Mouse (Mus musculus): Measurements from ENCODE around the gene Alkbh7. TPM values are rescaled to one million over a fixed set of nuclear protein-coding genes. Genes with fewer than 3 reads are reported as not detected.

Alkbh7 gene
- total RNA-seq, 2 experiments from 2014 or later, result 22.8 to 26.9 TPM

DNA sequence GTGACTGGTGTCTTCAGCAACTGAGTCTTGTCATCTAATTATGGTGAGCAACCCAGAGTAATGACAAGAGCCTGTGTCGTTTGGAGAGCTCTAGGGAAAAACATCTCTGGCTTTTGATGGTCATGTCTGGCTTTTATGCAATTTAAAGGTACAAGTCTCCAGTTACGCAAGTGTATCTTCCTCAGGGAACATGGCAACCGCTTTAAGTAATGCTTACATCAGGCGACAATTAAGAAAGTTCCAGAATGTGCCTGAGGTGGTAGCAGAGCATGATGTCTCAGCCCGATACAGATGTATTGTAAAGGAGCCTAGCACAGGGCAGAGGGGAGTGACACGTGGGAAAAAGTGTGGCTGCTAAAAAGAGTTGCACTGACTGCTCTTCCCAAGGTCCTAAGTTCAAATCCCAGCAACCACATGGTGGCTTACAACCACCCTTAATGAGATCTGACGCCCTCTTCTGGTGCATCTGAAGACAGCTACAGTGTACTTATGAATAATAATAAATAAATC, 8.2 kb upstream of the Alkbh7 start:
- H3K27ac ChIP-seq, result no peak overlapping the region; the same call in 1 of the 2 replicates
- intact Hi-C loops (cut with DNase I), result loop anchor here (2.0 kb wide), 2 partner anchors 54 to 180 kb away; partner anchors contain the start of gene Mllt1

DNA sequence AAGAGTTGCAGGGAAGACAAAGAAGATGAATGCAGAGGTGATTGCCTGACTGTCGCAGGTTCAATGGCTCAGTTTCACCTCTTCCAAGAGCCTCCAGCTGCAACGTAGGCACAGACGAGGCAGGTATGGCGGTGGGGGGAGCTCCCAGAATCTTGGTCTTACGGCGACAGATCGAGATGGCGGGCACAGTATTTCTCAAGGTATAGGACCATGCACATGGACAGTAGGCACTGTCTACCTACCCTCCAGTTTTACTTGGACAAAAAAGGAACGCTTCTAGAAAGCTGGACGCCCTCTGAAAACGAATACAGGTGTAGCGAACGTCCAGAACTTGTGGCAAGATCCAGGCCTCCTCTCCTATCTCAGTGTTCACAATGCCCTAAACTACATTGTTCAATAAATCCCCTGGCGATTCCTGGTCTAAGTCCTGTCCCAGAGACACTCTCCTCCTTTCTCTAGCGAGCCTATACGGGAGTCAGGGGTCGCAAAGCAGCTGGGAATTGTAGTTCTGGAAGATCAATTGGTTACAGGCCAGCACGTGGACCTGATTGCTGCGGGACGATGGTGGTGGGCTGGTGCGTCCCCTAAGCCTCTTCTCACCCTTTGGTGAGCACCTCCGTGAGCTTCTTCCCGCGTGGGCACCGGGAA, 7.5 kb upstream of the Alkbh7 start:
- intact Hi-C loops (cut with DNase I), result loop anchor here (1.0 to 10.0 kb wide), 6 partner anchors 22 to 345 kb away; partner anchors contain the start of genes Gm17949, Gpr108, Gtf2f1 and Mllt1
- peak in 1 of 2 experiments; percentile 79 for DNase-seq (ENCODE audit: extremely low spot score in 1 of 2, low spot score in 2 of 2)
- Histone ChIP-seq H3K4me3 (peak overlapping the region; percentile 83), H3K27ac (peak overlapping the region; percentile 90)
- no peak for TF ChIP-seq CTCF (IDR thresholded peaks at IDR 0.05)

More for the DNA sequence above, 8.2 kb upstream of the Alkbh7 start:
- H3K4me3 ChIP-seq, result peak overlapping the region; percentile 83
- peak; percentile 32 for TF ChIP-seq CTCF (IDR thresholded peaks at IDR 0.05)
- no peak for DNase-seq (ENCODE audit: extremely low spot score in 1 of 2, low spot score in 2 of 2)

DNA sequence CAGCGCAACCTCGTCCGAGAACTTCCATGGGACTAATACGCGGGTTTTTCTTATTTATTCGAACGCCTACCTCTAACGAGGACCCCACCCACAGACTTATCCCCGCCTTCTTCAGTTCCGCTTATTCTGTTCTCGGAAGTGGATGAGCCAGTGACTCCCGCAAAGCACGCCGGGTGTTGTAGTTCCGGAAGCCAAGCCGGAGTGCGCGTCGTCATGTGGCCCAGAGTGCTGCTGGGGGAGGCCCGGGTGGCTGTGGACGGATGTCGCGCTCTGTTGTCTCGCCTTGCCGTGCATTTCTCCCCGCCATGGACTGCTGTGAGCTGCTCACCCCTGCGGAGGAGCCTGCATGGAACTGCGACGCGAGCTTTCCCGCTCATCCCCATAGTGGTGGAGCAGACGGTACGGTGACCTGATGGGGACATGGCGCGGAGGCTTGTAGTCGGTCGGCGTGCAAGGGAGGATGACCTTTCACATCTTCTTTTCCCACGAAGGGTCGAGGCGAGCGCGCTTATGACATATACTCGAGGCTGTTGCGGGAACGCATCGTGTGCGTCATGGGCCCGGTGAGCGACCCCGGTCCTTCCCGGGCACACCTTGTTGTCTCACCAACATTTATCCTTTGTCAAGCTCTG, 6.9 kb upstream of the Alkbh7 start, which contains the start of gene Clpp:
TSS of gene Clpp (plus strand) at position 191 of the 632 bp plus-strand sequence.
- H3K27ac ChIP-seq, result peak within 1 kb of the TSS; percentile 90
- H3K4me3 ChIP-seq, result peak within 1 kb of the TSS; percentile 83
- intact Hi-C loops (cut with DNase I), result loop anchor here (1.0 to 10.0 kb wide), 4 partner anchors 21 to 345 kb away; partner anchors contain the start of genes Gm17949, Gpr108, Gtf2f1 and Trip10
- peak; percentile 92 to 95 for DNase-seq (ENCODE audit: extremely low spot score in 1 of 2, low spot score in 2 of 2)
- no peak for TF ChIP-seq CTCF (IDR thresholded peaks at IDR 0.05)

DNA sequence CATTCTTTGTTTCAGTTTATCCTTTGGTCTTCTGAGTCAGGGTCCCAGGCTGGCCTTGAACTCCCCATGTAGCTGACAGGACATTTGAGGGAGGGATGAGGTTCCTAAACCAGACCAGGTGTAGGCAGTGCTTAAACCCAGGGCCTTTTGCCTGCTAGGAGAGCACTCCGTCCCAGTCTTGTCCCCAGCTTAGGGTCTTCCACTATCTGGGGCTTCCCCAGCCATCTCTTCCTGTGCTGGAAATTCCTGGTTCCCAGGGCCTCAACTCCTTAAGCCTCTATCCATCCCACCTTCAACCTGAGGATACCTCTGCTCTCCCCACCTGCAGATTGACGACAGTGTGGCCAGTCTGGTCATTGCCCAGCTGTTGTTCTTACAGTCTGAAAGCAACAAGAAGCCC, 6.2 kb upstream of the Alkbh7 start:
- H3K27ac ChIP-seq, result no peak overlapping the region; the same call in 1 of the 2 replicates
- intact Hi-C loops (cut with DNase I), result loop anchor here (1.0 to 10.0 kb wide), 5 partner anchors 20 to 344 kb away; partner anchors contain the start of genes Gm17949, Gpr108, Gtf2f1 and Trip10
- DNase-seq (ENCODE audit: extremely low spot score in 1 of 2, low spot score in 2 of 2), result peak in 1 of 2 experiments; percentile 7

DNA sequence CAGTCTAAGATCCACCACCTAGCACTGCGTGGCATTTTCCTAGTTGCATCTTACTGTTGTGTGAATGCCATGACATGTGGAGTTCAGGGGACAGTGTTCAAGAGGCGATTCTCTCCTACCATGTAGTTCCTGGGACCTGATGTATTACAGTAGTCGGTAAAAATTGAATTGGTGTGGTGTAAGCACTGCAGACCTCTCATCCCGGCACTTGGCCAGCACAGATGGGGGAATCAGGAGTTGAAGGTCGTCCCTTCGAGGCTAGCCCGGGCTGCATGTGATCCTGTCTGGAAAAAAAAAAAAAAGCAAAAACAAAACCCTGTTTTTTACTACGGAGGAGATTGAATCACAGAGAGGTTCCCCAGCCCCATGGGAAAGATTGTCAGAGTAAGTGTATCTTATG, 2.1 kb upstream of the Alkbh7 start:
- no peak for TF ChIP-seq CTCF (IDR thresholded peaks at IDR 0.05)
- no peak for DNase-seq (ENCODE audit: extremely low spot score in 1 of 2, low spot score in 2 of 2)
- Histone ChIP-seq H3K4me3 (no peak overlapping the region), H3K27ac (no peak overlapping the region)
- intact Hi-C loops (cut with DNase I), result loop anchor here (5.0 to 10.0 kb wide), 3 partner anchors 172 to 340 kb away; partner anchors contain the start of genes Gpr108 and Trip10

More for the DNA sequence above, 6.2 kb upstream of the Alkbh7 start:
- no peak for TF ChIP-seq CTCF (IDR thresholded peaks at IDR 0.05)
- H3K4me3 ChIP-seq, result peak overlapping the region; percentile 83

DNA sequence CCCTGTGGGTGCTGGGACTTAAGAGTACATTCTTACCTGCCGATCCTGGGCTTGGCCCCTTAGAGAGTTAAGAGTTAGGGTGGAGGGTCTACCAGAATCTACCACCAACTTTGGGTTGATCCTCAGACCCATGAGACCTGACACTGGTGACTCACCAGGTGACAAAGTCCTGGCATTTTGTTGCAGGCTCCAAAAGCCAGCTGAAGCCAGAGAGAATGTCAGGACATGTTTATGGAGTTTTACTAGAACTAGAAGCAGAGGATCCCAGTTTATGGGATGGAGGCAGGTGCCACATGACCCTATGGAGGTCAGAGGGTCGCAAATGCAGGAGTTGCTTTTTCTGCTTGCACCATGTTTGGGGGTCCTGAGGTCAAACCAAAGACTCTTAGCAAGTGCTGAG, 633 bp upstream of the Alkbh7 start:
- H3K27ac ChIP-seq, result peak overlapping the region; percentile 89
- H3K4me3 ChIP-seq, result peak overlapping the region; percentile 85
- DNase-seq (ENCODE audit: extremely low spot score in 1 of 2, low spot score in 2 of 2), result no peak
- intact Hi-C loops (cut with DNase I), result loop anchor here (5.0 to 10.0 kb wide), 3 partner anchors 171 to 338 kb away; partner anchors contain the start of genes Gpr108 and Trip10
- no peak for TF ChIP-seq CTCF (IDR thresholded peaks at IDR 0.05)

DNA sequence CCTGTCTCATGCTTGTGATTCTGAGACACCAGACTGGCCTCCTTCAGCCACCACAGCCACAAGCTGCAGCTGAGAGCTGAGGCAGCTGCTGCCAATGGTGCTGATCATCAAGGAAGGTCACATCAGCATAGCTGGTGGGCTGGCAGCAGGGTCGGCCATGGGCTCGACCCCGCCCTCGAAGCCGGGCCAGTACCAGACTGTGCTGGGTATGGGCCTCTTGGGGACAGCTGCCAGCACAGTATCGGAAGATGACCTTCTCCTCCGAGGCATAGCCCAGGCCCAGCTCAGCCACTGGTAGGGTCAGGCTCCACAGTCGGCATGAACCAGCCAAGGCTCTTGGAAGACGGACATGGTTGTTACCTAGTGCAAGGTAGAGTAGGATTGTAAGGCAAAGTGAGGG, 2.3 kb downstream of the Alkbh7 start:
- Histone ChIP-seq H3K4me3 (no peak overlapping the region), H3K27ac (no peak overlapping the region)
- DNase-seq (ENCODE audit: extremely low spot score in 1 of 2, low spot score in 2 of 2), result no peak
- TF ChIP-seq CTCF (IDR thresholded peaks at IDR 0.05), result no peak
- intact Hi-C loops (cut with DNase I), result loop anchor here (5.0 to 10.0 kb wide), 3 partner anchors 168 to 335 kb away; partner anchors contain the start of genes Gpr108 and Trip10

DNA sequence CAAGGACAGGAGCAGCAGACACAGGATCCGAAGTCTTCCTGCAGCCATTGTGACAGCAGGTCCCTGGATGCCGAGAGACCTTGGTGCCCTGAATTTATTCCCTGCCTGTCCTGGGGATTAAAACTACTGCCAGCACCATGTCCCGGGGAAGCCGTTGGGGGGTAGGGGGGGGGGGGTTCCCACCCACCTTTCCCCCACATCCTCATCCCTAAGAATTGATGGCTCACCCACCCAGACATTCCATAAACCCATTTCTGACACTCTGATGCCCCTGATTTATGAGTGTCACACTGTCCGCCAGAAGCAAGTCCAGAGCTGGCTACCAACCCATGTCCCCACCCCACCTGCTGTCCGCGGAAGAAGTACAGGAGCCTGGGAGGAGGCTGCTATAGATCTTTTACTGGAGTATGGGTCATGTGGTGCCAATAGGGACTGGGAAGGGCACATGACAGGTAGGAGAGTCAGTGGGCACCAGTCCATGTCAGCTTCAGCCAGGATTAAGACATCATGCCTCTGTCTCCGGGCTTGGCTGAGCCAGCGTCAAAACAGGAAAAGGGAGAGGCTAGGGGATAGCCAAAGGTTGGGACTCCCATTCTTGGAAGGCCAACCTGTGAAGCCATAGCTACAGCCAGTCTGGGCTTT, 3.0 kb downstream of the Alkbh7 start, which contains the start of gene Pspn:
TSS of gene Pspn (minus strand) at position 51 of the 642 bp plus-strand sequence.
- Histone ChIP-seq H3K27ac (no peak within 1 kb of the TSS), H3K4me3 (no peak within 1 kb of the TSS)
- TF ChIP-seq CTCF (IDR thresholded peaks at IDR 0.05), result no peak
- no peak for DNase-seq (ENCODE audit: extremely low spot score in 1 of 2, low spot score in 2 of 2)
- intact Hi-C loops (cut with DNase I), result loop anchor here (5.0 to 10.0 kb wide), 4 partner anchors 167 to 335 kb away; partner anchors contain the start of genes Gpr108 and Trip10

DNA sequence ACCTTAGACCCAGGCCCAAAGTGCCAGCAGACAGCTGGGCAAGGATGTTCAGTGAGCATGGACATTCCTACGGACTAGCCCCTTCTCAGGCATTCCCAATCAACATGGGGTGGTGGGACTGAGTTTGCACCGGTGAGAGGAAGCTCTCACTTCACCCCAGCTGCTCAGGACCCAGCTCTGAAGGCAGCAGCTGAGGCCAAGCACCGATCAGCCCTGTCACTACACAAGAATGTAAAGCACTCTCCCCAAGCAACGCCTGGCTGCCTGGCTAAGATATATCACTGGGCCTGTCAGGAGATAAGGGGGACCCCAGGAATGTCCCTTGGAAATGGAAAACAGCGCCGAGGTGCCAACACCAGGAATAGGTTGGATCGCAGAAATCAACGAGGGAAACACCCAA, 4.1 kb downstream of the Alkbh7 start:
- Histone ChIP-seq H3K4me3 (no peak overlapping the region), H3K27ac (no peak overlapping the region)
- TF ChIP-seq CTCF (IDR thresholded peaks at IDR 0.05), result no peak
- intact Hi-C loops (cut with DNase I), result loop anchor here (5.0 kb wide), 1 partner anchor 194 kb away; no protein-coding TSS in a partner anchor
- DNase-seq (ENCODE audit: extremely low spot score in 1 of 2, low spot score in 2 of 2), result no peak

DNA sequence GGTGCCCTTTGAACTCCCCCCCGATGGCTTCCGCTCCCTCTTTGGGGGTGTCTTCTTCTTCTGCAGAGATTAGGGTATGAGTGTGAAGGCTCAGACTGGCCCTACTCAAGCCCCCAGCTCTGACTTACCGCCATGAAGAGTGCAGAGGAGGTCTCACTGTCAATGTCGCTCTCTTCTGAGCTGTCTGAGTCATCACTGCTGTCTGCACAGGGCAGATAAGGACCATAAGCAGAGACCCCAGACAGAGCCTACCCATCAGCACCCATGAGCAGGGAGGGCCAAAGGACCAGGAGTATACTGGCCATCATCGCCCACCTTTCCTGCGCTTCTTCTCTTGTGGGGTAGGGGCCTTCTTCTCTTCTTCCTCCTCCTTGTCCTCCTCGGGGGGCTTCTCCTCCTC, 6.9 kb downstream of the Alkbh7 start:
- TF ChIP-seq CTCF (IDR thresholded peaks at IDR 0.05), result no peak
- no peak for DNase-seq (ENCODE audit: extremely low spot score in 1 of 2, low spot score in 2 of 2)
- intact Hi-C loops (cut with DNase I), result loop anchor here (5.0 kb wide), 1 partner anchor 197 kb away; no protein-coding TSS in a partner anchor
- Histone ChIP-seq H3K27ac (no peak overlapping the region), H3K4me3 (no peak overlapping the region)

All from left cerebral cortex, adult 2 months (tissue).